Mouse (Mus musculus) retina, adult 2 months (tissue): ENCODE measurements around the gene Vmn1r84.

ENCODE experiments used
- DNase-seq: peaks from one replicate; pipeline ENCODE4 v3.0.0-alpha.2; 2012; ENCODE audit warnings: low read depth, low spot score

Vmn1r84 gene

DNA sequence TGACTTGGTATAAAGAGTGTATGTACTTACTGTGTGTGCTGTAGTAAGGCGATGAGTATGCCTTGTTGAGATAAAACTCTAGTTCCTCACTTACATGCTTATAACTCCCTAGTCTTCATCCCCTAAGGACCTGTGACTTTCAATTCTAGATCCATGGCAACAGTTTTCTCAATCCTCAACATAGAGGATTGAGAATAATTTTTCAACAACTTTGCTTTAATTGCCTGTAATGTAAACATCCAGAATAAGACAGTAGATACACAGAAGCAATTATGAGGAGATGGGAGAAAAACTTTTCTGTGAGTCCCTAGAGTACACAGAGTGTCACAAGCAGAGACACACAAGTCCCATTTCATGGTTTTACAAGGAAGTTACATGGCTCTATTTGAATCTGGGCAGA lies at the start of gene Vmn1r84:
TSS of gene Vmn1r84 (minus strand) at position 101 of the 400 bp plus-strand sequence.
- no peak for DNase-seq

DNA sequence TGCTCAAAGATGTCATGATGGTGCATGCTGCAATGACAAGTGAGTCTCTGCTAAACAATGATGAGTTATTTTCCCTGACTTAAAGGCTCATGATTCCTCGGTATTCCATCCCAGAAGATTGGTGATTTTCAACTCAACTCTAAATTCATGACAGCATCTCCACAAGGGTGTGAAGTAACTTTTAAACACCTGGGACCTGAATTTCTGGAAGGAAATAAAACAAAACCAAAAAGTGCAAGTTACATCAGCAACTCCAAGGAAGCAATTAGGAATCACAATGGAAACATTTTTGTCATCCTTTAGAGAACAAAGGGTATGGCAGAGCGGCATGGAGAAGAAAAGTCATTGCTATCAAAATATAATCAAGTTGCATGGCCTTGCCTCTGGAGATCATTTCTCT lies 39.7 kb downstream of the Vmn1r84 start, which contains the start of gene Vmn1r83:
TSS of gene Vmn1r83 (minus strand) at position 101 of the 400 bp plus-strand sequence.
- DNase-seq = no peak
